Mouse (Mus musculus): Measurements from ENCODE around the gene B3galt4. TPM values are rescaled to one million over a fixed set of nuclear protein-coding genes. Genes with fewer than 3 reads are reported as not detected.
"Not testable (repeated sequence)": the region's sequence is repeated elsewhere in the genome, so short reads cannot be mapped to it uniquely, and the experiment has no call there.

The B3galt4 gene
- total RNA-seq, 2 experiments from 2014 or later: 4.0 to 6.6 TPM

GRCm38 (mm10) chr17:33908331-33909076, 42.8 kb downstream of the B3galt4 start:
- DNase-seq: peak; percentile 51 to 62

DNA sequence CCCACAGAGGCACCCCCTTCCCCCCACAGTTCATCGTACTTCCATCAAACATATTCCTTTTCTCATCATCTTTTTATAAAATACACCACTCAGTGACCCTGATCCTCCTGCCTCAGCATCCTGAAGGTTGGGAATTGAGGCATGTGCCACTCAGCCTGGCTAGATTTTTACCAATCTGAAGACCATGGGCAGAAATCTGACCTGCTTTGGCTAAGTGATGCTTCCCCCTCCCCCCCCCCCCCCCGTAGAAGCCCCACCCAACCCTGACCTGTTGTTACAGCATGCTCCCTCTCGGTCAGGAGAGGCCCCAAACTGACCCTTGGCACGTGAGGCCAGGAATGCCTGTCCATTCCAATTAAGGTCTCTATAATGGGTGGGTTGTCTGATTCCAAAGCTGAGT, 46.5 kb downstream of the B3galt4 start, which contains the start of gene Platr17:
TSS of gene Platr17 (plus strand) at position 301 of the 400 bp plus-strand sequence.
- DNase-seq: not testable (repeated sequence)

DNA sequence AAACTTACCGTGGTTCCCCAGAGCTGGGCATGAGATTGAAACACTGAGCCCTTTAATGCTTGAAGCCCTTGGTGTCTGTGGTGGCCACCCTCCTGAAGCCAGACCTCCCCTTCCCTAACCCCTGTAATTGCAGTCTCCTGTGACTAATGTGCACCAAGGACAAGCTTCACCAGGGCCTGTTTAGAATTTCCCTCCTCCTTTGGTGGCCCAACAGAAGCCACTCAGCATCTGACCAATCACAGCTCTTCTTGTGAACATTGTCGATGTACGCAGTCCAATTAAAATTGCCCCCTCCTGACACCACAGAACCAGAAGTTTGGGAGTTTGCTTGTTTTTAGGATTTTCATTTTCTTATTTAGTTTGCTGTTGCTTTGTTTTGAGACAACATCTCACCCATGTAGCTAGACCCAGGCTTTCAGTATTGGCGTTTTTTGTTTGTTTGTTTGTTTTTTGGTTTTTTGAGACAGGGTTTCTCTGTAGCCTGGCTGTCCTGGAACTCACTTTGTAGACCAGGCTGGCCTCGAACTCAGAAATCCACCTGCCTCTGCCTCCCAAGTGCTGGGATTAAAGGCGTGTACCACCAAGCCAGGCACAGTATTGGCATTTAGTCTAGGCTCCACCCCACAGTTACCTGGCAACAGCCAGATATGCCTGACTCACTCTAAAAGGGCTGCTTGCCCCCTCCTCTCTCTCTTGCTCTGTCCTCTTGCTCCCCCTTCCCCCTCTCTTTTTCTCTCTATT, 47.2 kb downstream of the B3galt4 start:
- DNase-seq: not testable (repeated sequence)

DNA sequence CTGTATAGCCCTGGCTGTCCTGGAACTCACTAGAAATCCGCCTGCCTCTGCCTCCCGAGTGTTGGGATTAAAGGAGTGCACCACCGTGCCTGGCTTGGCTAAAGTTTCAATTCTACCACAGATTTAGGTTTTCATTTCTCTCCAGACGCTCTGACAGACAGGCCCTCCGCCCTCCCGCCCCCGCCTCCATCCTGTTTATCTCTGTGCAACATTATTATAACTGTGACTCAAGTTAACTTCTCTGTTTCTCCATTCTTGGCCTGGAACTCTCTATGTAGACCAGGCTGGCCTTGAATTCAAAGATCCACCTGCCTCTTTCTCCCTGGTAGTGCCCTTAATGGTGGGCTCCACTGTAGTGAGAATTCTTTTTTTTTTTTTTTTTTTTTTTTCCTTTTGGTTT, 48.8 kb downstream of the B3galt4 start:
- DNase-seq: no peak

DNA sequence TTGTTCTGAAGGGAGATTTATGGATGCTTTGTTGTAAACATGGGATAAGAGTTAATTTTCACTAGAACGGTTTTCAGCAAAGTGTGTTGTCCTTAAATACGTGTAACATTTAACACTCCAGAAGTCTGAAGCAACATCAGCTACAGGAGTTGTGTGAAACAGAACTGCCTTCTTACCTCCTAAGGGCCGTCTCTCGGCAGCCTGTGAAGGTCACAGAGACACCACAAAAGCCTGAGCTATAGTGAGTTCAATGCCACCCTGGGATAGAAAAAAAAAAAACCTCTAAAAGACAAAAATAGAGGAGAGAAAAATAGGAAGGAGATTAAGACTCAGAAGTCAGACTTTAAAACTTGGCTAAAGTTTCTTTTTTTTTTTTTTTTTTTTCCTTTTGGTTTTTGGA, 49.2 kb downstream of the B3galt4 start:
- no peak for DNase-seq

- DNase-seq: no peak
Measured at GRCm38 (mm10) chr17:33901653-33902052, 49.6 kb downstream of the B3galt4 start.

GRCm38 (mm10) chr17:33900989-33901314, 50.3 kb downstream of the B3galt4 start:
- DNase-seq: no peak

DNA sequence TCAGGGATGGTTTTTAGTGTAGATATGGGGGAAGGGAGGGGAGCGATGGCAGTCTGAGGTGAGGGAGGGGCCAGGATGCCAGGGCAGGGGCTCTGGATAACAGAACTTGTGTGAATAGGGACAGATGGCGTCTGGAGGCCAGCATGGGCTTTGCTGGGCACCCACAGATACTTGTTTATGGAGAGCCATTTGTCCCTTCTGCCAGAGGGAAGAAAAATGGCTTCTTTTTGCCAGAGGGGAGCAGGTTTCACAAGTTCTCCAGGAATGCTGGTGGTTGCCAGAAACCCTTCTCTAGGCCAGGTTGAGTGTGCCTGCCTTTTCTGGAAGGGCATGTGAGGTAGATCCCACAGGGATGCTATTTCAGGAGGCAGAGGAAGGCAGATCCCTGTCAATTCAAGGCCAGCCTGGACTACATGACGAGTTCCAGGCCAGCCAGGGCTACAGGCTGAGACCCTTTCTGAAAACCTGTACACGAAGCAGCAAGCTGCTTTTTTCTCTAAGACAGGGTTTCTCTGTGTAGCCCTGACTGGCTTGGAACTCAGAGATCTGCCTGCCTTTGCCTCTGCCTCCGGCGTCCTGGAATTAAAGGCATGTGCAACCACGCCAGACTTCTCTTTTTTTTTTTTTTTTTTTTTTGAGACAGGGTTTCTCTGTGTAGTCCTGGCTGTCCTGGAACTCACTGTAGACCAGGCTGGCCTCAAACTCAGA, 50.9 kb downstream of the B3galt4 start:
- no peak for DNase-seq

Other genes starting within 250 kb of the B3galt4 start
- 100 to 1,000 TPM in 1 of 2 experiments, 10 to 100 TPM in 1; 92.9 to 119 TPM for gene March2, start 232.8 kb downstream of the B3galt4 start, total RNA-seq (2021)
- 100 to 1,000 TPM; 231 to 299 TPM for gene Rab11b, start 191.0 kb downstream of the B3galt4 start, total RNA-seq (2021)
- 100 to 1,000 TPM in 1 of 2 experiments, 10 to 100 TPM in 1; 62.7 to 110 TPM for gene Angptl4, start 169.7 kb downstream of the B3galt4 start, total RNA-seq (2021)
- 10 to 100 TPM; 72.2 to 90.5 TPM for gene Kank3, start 141.0 kb downstream of the B3galt4 start, total RNA-seq (2021)
- gene Rps28, start 126.9 kb downstream of the B3galt4 start, total RNA-seq (2021): 1,000 to 10,000 TPM; 1,486 to 1,511 TPM
- 100 to 1,000 TPM; 432 to 487 TPM for gene Ndufa7, start 126.9 kb downstream of the B3galt4 start, total RNA-seq (2021)
- gene Cd320, start 108.4 kb downstream of the B3galt4 start, total RNA-seq (2021): 10 to 100 TPM; 30.8 to 47.3 TPM
- not detected for gene Gm7029, start 77.7 kb downstream of the B3galt4 start, total RNA-seq (2021)
- gene Kifc1, start 60.8 kb downstream of the B3galt4 start, total RNA-seq (2021): 1 to 10 TPM; 3.3 to 4.4 TPM
- not detected for gene Platr17, start 46.4 kb downstream of the B3galt4 start, total RNA-seq (2021)
- gene Daxx, start 42.1 kb downstream of the B3galt4 start, total RNA-seq (2021): 10 to 100 TPM; 29.2 to 30.2 TPM
- gene Tapbp, start 35.6 kb downstream of the B3galt4 start, total RNA-seq (2021): 100 to 1,000 TPM; 178 to 181 TPM
- gene Zbtb22, start 35.6 kb downstream of the B3galt4 start, total RNA-seq (2021): 10 to 100 TPM; 26.5 to 36.1 TPM
- gene Rgl2, start 21.9 kb downstream of the B3galt4 start, total RNA-seq (2021): 10 to 100 TPM; 37.0 to 45.9 TPM
- 10 to 100 TPM; 89.2 to 90.6 TPM for gene Pfdn6, start 11.1 kb downstream of the B3galt4 start, total RNA-seq (2021)
- 10 to 100 TPM; 34.4 to 34.9 TPM for gene Wdr46, start 10.8 kb downstream of the B3galt4 start, total RNA-seq (2021)
- gene Vps52, start 4.3 kb upstream of the B3galt4 start, total RNA-seq (2021): 10 to 100 TPM; 53.4 to 59.9 TPM
- 100 to 1,000 TPM; 791 to 792 TPM for gene Rps18, start 4.5 kb upstream of the B3galt4 start, total RNA-seq (2021)
- 100 to 1,000 TPM; 459 to 574 TPM for gene H2-K1, start 48.9 kb upstream of the B3galt4 start, total RNA-seq (2021)
- gene Ring1, start 73.2 kb upstream of the B3galt4 start, total RNA-seq (2021): 10 to 100 TPM; 43.8 to 48.3 TPM
- 100 to 1,000 TPM; 243 to 247 TPM for gene H2-Ke6, start 76.6 kb upstream of the B3galt4 start, total RNA-seq (2021)
- gene Slc39a7, start 80.2 kb upstream of the B3galt4 start, total RNA-seq (2021): 100 to 1,000 TPM; 165 to 198 TPM
- 10 to 100 TPM; 53.5 to 55.7 TPM for gene Rxrb, start 80.3 kb upstream of the B3galt4 start, total RNA-seq (2021)
- 1 to 10 TPM; 1.2 to 2.2 TPM for gene Col11a2, start 87.9 kb upstream of the B3galt4 start, total RNA-seq (2021)
- gene H2-Oa, start 140.9 kb upstream of the B3galt4 start, total RNA-seq (2021): not detected
- 10 to 100 TPM; 11.4 to 12.7 TPM for gene H2-DMa, start 168.1 kb upstream of the B3galt4 start, total RNA-seq (2021)
- 100 to 1,000 TPM; 213 to 224 TPM for gene Brd2, start 171.1 kb upstream of the B3galt4 start, total RNA-seq (2021)
- 1 to 10 TPM in 1 of 2 experiments, under 1 TPM in 1; 0.72 to 2.2 TPM for gene H2-DMb2, start 191.8 kb upstream of the B3galt4 start, total RNA-seq (2021)
- gene H2-DMb1, start 201.6 kb upstream of the B3galt4 start, total RNA-seq (2021): 1 to 10 TPM; 3.5 to 6.0 TPM
- 10 to 100 TPM; 12.5 to 23.0 TPM for gene Tap1, start 236.1 kb upstream of the B3galt4 start, total RNA-seq (2021)
- gene Psmb9, start 236.3 kb upstream of the B3galt4 start, total RNA-seq (2021): 10 to 100 TPM; 11.2 to 18.8 TPM
- gene Psmb8, start 246.2 kb upstream of the B3galt4 start, total RNA-seq (2021): 10 to 100 TPM; 31.0 to 34.7 TPM